Mouse (Mus musculus) embryonic facial prominence, embryonic 12.5 days (tissue): ENCODE results near the gene Plppr3. TPM values are rescaled to one million over a fixed set of nuclear protein-coding genes. Genes with fewer than 3 reads are reported as not detected.

Source experiments
- ATAC-seq: fragments of 200-750 bp; cut with Nextera tagmentation; 2 replicates; pipeline ENCODE4 v1.8.0; 2017; ENCODE audit not compliant: insufficient number of reproducible peaks, insufficient read depth, low FRiP score, low TSS enrichment
- H3K27ac ChIP-seq: fragments of 300-500 bp; sonication (generic); 2 replicates; pipeline ENCODE4 v1.5.1; 2016; ENCODE audit warnings: mild to moderate bottlenecking
- H3K27me3 ChIP-seq: fragments of 300-500 bp; sonication (generic); 2 replicates; pipeline ENCODE4 v1.6.1; 2016; ENCODE audit warnings: mild to moderate bottlenecking, moderate library complexity
- H3K36me3 ChIP-seq: fragments of 300-500 bp; sonication (generic); 2 replicates; pipeline ENCODE4 v1.6.1; 2016; ENCODE audit warnings: mild to moderate bottlenecking
- H3K4me1 ChIP-seq: fragments of 300-500 bp; sonication (generic); 2 replicates; pipeline ENCODE4 v1.6.1; 2016
- H3K4me2 ChIP-seq: fragments of 300-500 bp; sonication (generic); replicated peaks from 2 replicates; pipeline ENCODE4 v1.6.1; 2016; ENCODE audit warnings: mild to moderate bottlenecking, moderate library complexity
- H3K4me3 ChIP-seq: fragments of 300-500 bp; sonication (generic); 2 replicates; pipeline ENCODE4 v1.5.1; 2016; ENCODE audit warnings: mild to moderate bottlenecking
- H3K9ac ChIP-seq: fragments of 300-500 bp; sonication (generic); 2 replicates; pipeline ENCODE4 v1.6.1; 2016; ENCODE audit warnings: mild to moderate bottlenecking, moderate library complexity
- H3K9me3 ChIP-seq: fragments of 300-500 bp; sonication (generic); 2 replicates; pipeline ENCODE4 v1.6.1; 2016; ENCODE audit warnings: mild to moderate bottlenecking, moderate library complexity
- WGBS: fragments of 180-500 bp; shearing (Covaris S2); methylation state at CpG from one replicate; pipeline ENCODE4 v1.1.7; 2016; 5-methylcytosine and 5-hydroxymethylcytosine counted together
- polyA plus RNA-seq: library from polyadenylated mRNA; unstranded; fragments of >200 nt; fragmentation: Nextera tagmentation; extraction: Ambion mirVana; gene quantifications from 2 replicates; pipeline ENCODE4 v1.2.1, GENCODE M21; 2016

Gene Plppr3
- polyA plus RNA-seq, 1 experiment from 2014 or later, result 169 TPM

DNA sequence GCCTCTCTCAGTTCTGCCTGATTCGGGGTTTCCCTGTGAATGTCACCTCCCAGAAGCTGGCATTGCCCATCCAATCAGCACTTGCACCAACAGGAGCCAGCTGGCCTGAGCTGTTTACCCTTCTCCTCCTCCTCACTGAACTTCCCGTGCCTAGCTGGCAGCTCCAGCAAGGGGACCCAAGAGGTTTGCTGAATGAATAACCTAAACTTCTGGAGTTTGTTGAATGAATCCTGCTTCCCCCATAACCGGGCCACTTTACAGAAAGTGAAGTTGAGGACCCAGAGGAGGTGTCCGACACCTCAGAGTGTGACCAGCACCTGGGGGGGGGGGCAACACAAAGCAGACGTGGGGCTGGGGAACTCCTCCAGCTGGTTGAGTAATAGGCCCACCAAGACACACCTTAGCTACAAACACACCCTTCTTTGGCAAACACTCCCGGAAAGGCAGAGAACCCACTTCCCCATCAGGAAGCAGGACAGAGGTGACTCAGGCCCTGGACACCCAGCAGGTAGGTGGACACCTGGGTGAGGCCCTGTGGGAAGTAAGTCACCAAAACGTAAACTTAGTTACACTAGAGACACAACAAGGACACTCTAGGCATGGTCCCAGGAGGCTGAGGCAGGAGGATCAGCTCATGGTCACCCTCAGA is 40.6 kb upstream of the Plppr3 start:
- Histone ChIP-seq H3K4me2 (0 out of 2 replicates have a peak overlapping the region, but pooled peaks have one; percentile 18), H3K27ac (no peak overlapping the region), H3K9me3 (no peaks in the 10 kb centered on the region), H3K36me3 (peaks cover 25% of the 10 kb centered on the region), H3K27me3 (peaks cover 30% of the 10 kb centered on the region), H3K4me1 (peaks cover 41% of the 10 kb centered on the region), H3K4me3 (no peak overlapping the region), H3K9ac (peak overlapping the region; percentile 27; the same call in 1 of the 2 replicates)
- ATAC-seq, result no peak
- 77% methylated on average over 7 of the region's 7 CpGs for WGBS

- 73% methylated on average over 10 of the region's 11 CpGs for WGBS
- Histone ChIP-seq H3K9ac (peak overlapping the region; percentile 27; the same call in 1 of the 2 replicates), H3K27ac (no peak overlapping the region), H3K4me3 (no peak overlapping the region), H3K36me3 (peaks cover 25% of the 10 kb centered on the region), H3K4me2 (no peak overlapping the region), H3K4me1 (peaks cover 40% of the 10 kb centered on the region), H3K27me3 (peaks cover 22% of the 10 kb centered on the region), H3K9me3 (no peaks in the 10 kb centered on the region)
- ATAC-seq, result no peak
These were observed 39.9 kb upstream of the Plppr3 start for GRCm38 (mm10) chr10:79914131-79914947.

DNA sequence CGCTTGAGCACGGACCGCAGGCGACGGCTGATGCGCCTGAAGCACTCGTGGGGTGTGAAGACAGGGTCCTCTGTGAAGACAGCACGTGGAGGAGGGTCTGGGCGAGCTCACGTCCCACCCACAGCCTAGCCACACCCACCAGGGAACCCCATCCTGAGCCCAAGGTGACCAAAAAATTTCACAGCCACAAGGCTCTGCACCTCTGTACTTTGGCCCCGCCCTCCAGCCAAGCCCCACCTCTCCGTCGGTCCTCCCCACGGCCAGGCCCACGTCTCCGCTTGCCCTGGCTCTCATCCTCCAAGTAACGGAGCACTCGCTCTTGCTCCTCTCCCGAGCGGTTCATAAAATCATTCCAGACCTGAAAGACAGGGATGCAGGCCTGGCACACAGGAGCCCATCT is 38.0 kb upstream of the Plppr3 start:
- Histone ChIP-seq H3K36me3 (peaks cover 25% of the 10 kb centered on the region), H3K4me2 (no peak overlapping the region), H3K4me3 (no peak overlapping the region), H3K4me1 (peaks cover 31% of the 10 kb centered on the region), H3K9me3 (no peaks in the 10 kb centered on the region), H3K27me3 (peaks cover 3% of the 10 kb centered on the region), H3K9ac (no peak overlapping the region), H3K27ac (no peak overlapping the region)
- 61% methylated on average over 20 of the region's 20 CpGs for WGBS
- no peak for ATAC-seq

GRCm38 (mm10) chr10:79910556-79910955 is 36.1 kb upstream of the Plppr3 start, which contains the start of gene Gm26602:
Gene Gm26602 (plus strand): TSS chr10:79910856.
- no peak within 1 kb of the TSS for H3K4me2 ChIP-seq

DNA sequence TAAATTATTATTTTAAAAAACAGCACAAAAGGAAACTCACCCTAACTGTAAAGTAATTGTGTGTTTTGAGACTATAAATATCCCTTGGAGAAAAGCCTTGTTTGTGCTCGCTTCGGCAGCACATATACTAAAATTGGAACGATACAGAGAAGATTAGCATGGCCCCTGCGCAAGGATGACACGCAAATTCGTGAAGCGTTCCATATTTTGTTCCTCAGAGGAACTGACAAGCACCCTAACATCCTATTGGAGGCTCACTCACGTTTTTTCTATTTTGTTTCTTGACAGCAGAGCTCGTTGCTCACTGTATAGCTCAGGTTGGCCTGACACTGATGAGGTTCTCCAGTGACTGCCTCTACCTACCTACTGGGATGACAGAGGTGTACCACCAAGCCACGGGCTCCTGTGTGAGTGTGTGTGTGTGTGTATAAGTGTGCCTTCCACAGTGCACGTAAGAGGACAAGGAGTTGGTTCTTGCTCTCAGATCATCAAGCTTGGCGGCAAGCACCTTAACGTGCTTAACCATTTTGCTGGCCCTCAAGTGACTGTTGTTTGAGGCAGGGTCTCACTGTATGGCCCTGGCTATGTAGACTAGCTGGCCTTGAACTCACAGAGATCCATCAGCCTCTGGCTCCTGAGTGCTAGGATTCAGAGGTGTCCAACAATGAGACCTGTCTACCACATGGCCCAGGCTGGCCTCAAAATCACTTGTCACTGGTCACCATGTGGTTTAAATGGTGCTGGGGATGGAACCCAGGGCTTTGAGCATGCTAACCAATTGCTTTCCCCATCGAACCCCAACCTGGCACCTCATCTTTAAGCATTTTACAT is 34.9 kb upstream of the Plppr3 start:
- peak overlapping the region; percentile 73 for H3K27ac ChIP-seq
- H3K4me3 ChIP-seq, result peak overlapping the region; percentile 13; the same call in 1 of the 2 replicates

More at GRCm38 (mm10) chr10:79910556-79910955, 36.1 kb upstream of the Plppr3 start, which contains the start of gene Gm26602:
- H3K4me1 ChIP-seq, result peaks cover 23% of the 10 kb centered on the region
- peak within 1 kb of the TSS; percentile 10; the same call in 1 of the 2 replicates for H3K9ac ChIP-seq
- no peak for ATAC-seq
- peaks cover 39% of the 10 kb centered on the region for H3K36me3 ChIP-seq
- H3K27ac ChIP-seq, result peak within 1 kb of the TSS; percentile 73; the same call in 1 of the 2 replicates
- H3K27me3 ChIP-seq, result no peaks in the 10 kb centered on the region
- H3K4me3 ChIP-seq, result no peak within 1 kb of the TSS
- H3K9me3 ChIP-seq, result no peaks in the 10 kb centered on the region
- 89% methylated on average over 4 of the region's 4 CpGs for WGBS

DNA sequence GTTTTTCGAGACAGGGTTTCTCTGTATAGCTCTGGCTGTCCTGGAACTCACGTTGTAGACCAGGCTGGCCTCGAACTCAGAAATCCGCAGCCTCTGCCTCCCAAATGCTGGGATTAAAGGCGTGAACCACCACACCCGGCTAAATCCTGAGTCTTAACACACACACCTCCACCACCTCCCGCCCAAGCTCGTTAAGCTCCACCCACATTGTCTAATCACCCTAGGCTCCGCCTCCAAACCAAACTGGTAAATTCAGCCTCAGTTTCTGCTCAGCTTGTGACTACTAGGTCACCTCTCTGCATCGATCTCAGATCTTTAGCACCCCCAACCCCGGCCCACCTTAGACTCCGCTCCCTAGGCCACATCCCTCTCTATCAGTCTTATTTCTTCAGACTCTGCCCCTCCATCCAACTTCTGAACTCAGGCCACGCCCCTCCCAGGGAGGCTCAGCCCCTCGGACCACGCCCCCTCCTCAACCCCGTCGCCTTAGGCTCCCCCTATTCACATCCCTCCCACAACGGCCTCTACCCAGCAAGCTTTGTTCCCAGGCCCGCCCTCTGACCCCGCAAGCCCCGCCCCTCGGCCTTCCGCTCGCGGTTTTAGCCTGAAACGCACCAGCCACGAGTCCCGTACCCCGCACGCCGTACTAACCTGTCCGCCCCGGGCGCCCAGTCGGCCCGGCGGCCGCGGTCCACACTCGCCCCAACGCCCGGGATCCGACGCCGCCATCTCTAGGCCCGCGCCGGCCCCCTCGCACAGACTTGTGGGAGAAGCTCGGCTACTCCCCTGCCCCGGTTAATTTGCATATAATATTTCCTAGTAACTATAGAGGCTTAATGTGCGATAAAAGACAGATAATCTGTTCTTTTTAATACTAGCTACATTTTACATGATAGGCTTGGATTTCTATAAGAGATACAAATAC is 34.0 kb upstream of the Plppr3 start, which contains the start of gene Med16:
Gene Med16, minus strand, starts transcription at position 757 of the 925 bp plus-strand sequence.
- H3K4me2 ChIP-seq, result peak within 1 kb of the TSS; percentile 32
- peak; percentile 91 for ATAC-seq
- H3K4me3 ChIP-seq, result peak within 1 kb of the TSS; percentile 63
- H3K4me1 ChIP-seq, result peaks cover 5% of the 10 kb centered on the region
- H3K9me3 ChIP-seq, result no peaks in the 10 kb centered on the region
- peak within 1 kb of the TSS; percentile 97 for H3K27ac ChIP-seq
- WGBS, result 2% methylated on average over 52 of the region's 52 CpGs
- H3K27me3 ChIP-seq, result no peaks in the 10 kb centered on the region
- peaks cover 54% of the 10 kb centered on the region for H3K36me3 ChIP-seq
- H3K9ac ChIP-seq, result peak within 1 kb of the TSS; percentile 67

More for the DNA sequence above, 34.9 kb upstream of the Plppr3 start:
- no peaks in the 10 kb centered on the region for H3K27me3 ChIP-seq
- H3K9ac ChIP-seq, result peak overlapping the region; percentile 10; the same call in 1 of the 2 replicates
- peak overlapping the region; percentile 32 for H3K4me2 ChIP-seq
- peaks cover 49% of the 10 kb centered on the region for H3K36me3 ChIP-seq
- H3K9me3 ChIP-seq, result no peaks in the 10 kb centered on the region
- peaks cover 10% of the 10 kb centered on the region for H3K4me1 ChIP-seq
- WGBS, result 24% methylated on average over 14 of the region's 14 CpGs
- no peak for ATAC-seq

- 93% methylated on average over 10 of the region's 10 CpGs for WGBS
- no peaks in the 10 kb centered on the region for H3K9me3 ChIP-seq
- H3K27me3 ChIP-seq, result no peaks in the 10 kb centered on the region
- peaks cover 5% of the 10 kb centered on the region for H3K4me1 ChIP-seq
- H3K4me2 ChIP-seq, result no peak overlapping the region
- no peak overlapping the region for H3K27ac ChIP-seq
- H3K36me3 ChIP-seq, result peaks cover 61% of the 10 kb centered on the region
- ATAC-seq, result no peak
- H3K4me3 ChIP-seq, result no peak overlapping the region
- no peak overlapping the region for H3K9ac ChIP-seq
These were observed 33.0 kb upstream of the Plppr3 start for GRCm38 (mm10) chr10:79907415-79907814.

- ATAC-seq, result no peak
- WGBS, result 89% methylated on average over 9 of the region's 9 CpGs
These were observed 32.3 kb upstream of the Plppr3 start for GRCm38 (mm10) chr10:79906712-79907111.

GRCm38 (mm10) chr10:79900951-79901410 is 26.5 kb upstream of the Plppr3 start:
- Histone ChIP-seq H3K9me3 (no peaks in the 10 kb centered on the region), H3K9ac (no peak overlapping the region), H3K36me3 (peaks cover 82% of the 10 kb centered on the region), H3K27ac (no peak overlapping the region), H3K4me1 (no peaks in the 10 kb centered on the region), H3K4me3 (no peak overlapping the region), H3K27me3 (no peaks in the 10 kb centered on the region), H3K4me2 (no peak overlapping the region)
- no peak for ATAC-seq
- WGBS, result 29% methylated on average over 2 of the region's 2 CpGs

More at GRCm38 (mm10) chr10:79906712-79907111, 32.3 kb upstream of the Plppr3 start:
- H3K36me3 ChIP-seq, result peaks cover 59% of the 10 kb centered on the region
- no peaks in the 10 kb centered on the region for H3K9me3 ChIP-seq
- H3K4me2 ChIP-seq, result no peak overlapping the region
- H3K27ac ChIP-seq, result no peak overlapping the region
- H3K4me3 ChIP-seq, result no peak overlapping the region
- no peaks in the 10 kb centered on the region for H3K27me3 ChIP-seq
- H3K4me1 ChIP-seq, result peaks cover 5% of the 10 kb centered on the region
- H3K9ac ChIP-seq, result 0 out of 2 replicates have a peak overlapping the region, but pooled peaks have one; percentile 1
